Mouse (Mus musculus) adrenal gland, postnatal 36 days (tissue): ENCODE results near the gene Celsr1. TPM values are rescaled to one million over a fixed set of nuclear protein-coding genes. Genes with fewer than 3 reads are reported as not detected.
A peak's percentile ranks its signal among the peaks of the same experiment; 100 is the strongest.

Experiments used
- DNase-seq, 2 experiments: peaks; one replicate each; pipeline ENCODE4 v3.0.0; 2021; ENCODE audit warnings: mixed read lengths in 1 of 2
- total RNA-seq, 2 experiments: library from RNA; stranded (reverse); gene quantifications; 2 replicates each; pipeline ENCODE4 v1.2.3; 2021

The Celsr1 gene
- total RNA-seq, 2 experiments from 2014 or later, result 5.1 to 6.3 TPM

- DNase-seq, result no peak
These were observed 80.1 kb downstream of the Celsr1 start for GRCm38 (mm10) chr15:85953458-85953857.

- peak in 1 of 2 experiments; percentile 7 for DNase-seq
These were observed 84.0 kb downstream of the Celsr1 start for GRCm38 (mm10) chr15:85949421-85950164.

DNA sequence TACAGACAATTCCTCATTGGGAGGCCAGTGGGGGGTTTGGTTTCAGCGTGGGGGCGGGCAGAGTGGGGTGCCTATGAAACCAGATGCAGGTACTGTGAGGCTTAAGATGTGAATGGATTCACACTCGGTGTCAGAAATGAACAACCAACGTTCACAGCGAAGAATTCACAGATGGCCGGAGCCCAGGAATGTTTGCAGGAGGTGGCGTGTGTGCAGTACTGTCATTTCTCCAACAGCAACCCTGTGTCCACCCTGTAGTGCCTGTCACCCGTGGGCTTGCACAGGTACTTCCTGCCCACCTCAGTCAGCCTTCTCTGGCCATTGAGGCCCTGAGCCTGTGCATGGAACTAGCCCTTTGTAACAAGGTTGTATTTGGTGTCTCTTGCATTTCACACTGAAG, 85.6 kb downstream of the Celsr1 start:
- DNase-seq, result no peak

DNA sequence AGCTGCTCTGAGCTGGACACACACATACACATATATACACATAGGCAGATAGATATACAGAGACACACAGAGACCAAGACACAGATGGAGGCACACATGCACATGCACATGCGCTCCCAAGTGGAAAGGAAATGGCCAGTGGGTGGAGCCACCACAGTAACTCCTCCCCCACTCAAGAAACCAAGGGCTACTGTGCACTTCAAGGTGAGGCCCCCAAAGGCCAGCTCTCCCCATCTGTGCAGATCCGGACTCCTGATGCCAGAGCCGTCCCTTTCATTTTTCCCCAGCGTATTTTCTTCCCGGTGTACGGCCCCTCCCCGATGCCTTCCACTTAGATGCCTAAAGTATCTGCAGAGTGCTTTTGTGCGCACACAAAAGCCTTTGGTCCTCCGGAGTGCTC, 86.0 kb downstream of the Celsr1 start:
- DNase-seq, result no peak

- peak; percentile 38 to 48 for DNase-seq
These were observed 97.9 kb downstream of the Celsr1 start for GRCm38 (mm10) chr15:85935627-85936049.

GRCm38 (mm10) chr15:85928161-85928560, 105.4 kb downstream of the Celsr1 start:
- peak; percentile 32 to 62 for DNase-seq

GRCm38 (mm10) chr15:85921855-85922254, 111.7 kb downstream of the Celsr1 start:
- DNase-seq, result peak; percentile 55 to 63

- DNase-seq, result no peak
These were observed 113.7 kb downstream of the Celsr1 start for GRCm38 (mm10) chr15:85919892-85920248.

GRCm38 (mm10) chr15:85919191-85919891, 114.2 kb downstream of the Celsr1 start:
- peak in 1 of 2 experiments; percentile 28 for DNase-seq

GRCm38 (mm10) chr15:85913605-85914004, 120.0 kb downstream of the Celsr1 start:
- DNase-seq, result peak; percentile 76 to 77

DNA sequence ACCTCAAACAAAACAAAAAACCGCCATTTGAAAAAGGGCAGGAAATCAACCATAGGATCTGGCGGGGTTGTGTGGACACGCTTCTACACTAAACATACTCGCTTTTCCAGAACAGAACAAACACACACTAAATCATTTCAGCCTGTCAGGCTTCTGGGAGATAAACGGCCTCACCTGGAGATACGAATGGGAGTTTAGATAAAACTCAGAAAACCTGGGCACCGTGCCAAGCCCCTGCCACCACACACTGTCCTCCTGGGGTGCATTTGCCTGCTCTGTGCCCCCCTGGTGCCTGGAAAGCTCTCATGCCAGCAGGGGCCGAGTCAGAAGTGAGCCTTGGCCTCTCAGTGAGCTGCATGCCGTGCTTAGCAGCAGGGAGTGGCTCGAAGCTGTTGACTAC, 123.6 kb downstream of the Celsr1 start:
- peak in 1 of 2 experiments; percentile 46 for DNase-seq

GRCm38 (mm10) chr15:85909492-85909829, 124.1 kb downstream of the Celsr1 start:
- DNase-seq, result no peak

- peak; percentile 62 to 75 for DNase-seq
These were observed 124.7 kb downstream of the Celsr1 start for GRCm38 (mm10) chr15:85908660-85909491.

DNA sequence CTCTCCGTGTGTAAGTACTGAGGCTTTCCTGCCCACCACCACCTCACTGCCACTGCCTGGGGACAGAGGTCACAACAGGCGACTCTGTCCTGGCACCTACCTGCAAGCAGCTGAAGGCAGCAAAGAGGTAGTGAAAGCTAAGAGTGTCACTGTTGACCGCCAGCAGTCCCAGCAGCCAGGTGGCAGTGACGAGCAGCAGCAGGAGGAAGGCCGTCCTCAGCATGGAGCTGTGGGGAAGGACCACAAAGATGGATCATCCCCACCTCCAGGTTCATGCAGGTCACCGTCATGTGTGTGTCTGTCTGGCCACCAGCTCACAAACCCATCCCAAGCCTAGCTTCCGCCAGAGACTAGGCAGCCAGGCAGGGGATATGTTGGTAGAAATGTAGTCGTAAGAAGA, 129.8 kb downstream of the Celsr1 start:
- peak in 1 of 2 experiments; percentile 33 for DNase-seq

DNA sequence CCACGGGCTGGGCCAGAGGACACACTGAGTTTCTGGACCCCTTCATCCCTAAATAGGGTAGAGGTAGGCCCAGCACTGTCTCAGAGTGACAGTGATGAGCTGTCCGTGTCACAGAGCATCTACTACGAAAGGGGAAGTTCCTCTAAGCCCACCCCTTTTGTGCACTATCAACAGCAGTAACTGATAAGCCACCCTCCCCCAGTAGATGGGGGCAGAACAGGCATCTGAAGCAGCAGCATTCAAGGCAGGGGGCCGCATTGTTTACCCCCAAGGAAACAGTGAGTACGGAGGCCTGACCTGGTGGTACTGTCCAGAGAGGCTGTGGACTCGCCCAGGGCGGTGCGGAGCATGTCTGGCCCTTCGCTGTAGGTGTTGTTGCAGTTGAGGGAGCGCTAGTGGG, 131.1 kb downstream of the Celsr1 start:
- no peak for DNase-seq

GRCm38 (mm10) chr15:85900801-85901200, 132.8 kb downstream of the Celsr1 start:
- DNase-seq, result peak in 1 of 2 experiments; percentile 70

- DNase-seq, result peak in 1 of 2 experiments; percentile 54
These were observed 133.3 kb downstream of the Celsr1 start for GRCm38 (mm10) chr15:85900318-85900717.

DNA sequence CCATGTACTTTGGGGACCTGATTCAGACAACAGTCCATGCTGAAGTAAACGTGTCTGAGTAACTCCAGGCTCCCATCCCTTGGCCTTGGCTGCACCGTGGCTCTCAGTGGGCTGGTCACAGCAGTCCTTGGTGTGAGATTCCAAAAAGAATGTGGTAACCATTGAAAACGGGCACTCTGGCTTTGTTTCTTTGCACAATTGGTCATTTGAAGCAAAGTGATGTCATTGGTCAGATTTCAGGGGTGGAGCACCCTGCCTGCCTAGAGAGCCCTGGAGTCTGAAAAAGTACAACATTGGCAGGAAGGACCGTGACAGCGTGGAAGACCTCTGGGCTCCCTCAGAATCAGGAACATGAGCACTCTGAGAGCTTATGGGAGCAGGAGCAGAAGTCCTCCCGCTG, 134.2 kb downstream of the Celsr1 start:
- DNase-seq, result peak in 1 of 2 experiments; percentile 36

GRCm38 (mm10) chr15:85897113-85897512, 136.5 kb downstream of the Celsr1 start:
- DNase-seq, result no peak

DNA sequence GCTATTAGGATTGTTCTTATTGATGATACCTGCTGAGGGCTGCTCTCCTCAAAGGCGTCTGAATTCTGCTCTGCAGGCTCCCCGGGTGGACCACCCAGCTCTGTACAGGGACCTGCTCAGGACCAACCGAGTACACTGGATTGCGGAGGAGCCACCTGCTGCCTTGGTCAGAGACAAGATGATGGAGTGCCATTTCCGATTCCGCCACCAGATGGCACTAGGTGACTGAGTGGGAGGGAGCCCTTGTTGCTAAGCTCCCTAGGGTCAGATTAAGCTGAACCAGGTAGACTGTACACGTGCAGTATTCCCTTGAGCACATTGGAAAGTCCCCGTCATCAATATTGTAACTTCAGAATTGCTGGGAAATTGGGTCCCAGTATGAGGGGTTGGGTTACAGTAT, 137.3 kb downstream of the Celsr1 start:
- DNase-seq, result peak; percentile 84 to 85

GRCm38 (mm10) chr15:85893871-85894270, 139.7 kb downstream of the Celsr1 start:
- peak; percentile 38 to 60 for DNase-seq

- DNase-seq, result no peak
These were observed 141.0 kb downstream of the Celsr1 start for GRCm38 (mm10) chr15:85892498-85893118.
